Comparison of ENCODE assay signal across 7 mouse cellular contexts in the genomic region with DNA sequence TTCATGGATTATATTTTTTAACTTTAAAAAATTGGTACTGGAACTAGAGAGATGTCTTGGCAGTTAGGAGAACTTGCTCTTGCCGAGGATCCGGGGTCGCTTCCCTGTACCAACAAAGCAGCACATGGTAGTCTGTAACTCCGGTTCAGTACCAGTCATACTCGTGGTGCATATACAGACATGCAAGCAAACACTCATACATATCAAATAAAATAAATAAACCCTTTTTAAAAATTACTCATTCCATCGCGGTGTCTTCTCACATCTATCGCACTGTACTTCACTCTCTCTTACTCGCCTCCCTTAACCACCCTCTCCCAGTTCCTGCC. TPM values are rescaled to one million over a fixed set of nuclear protein-coding genes. Genes with fewer than 3 reads are reported as not detected.
DNase-seq lines count a peak whose midpoint lies in the region; ATAC-seq lines count a peak whose summit lies in the region.

No protein-coding gene starts in this region.

- H3K27ac ChIP-seq in kidney, embryonic 16.5 days (ENCODE audit: low read length), result no peak overlapping the region
- H3K27ac ChIP-seq in embryonic facial prominence, embryonic 13.5 days, result no peak overlapping the region
- H3K27ac ChIP-seq in hindbrain, embryonic 13.5 days, result no peak overlapping the region
- no peak overlapping the region for H3K27ac ChIP-seq in liver, embryonic 16.5 days (ENCODE audit: low read length)

- H3K27me3 ChIP-seq in kidney, embryonic 16.5 days (ENCODE audit: insufficient read depth, low read length), result no peaks in the 10 kb centered on the region
- no peaks in the 10 kb centered on the region for H3K27me3 ChIP-seq in embryonic facial prominence, embryonic 13.5 days
- H3K27me3 ChIP-seq in hindbrain, embryonic 13.5 days, result peaks cover 4% of the 10 kb centered on the region; the same call in 1 of the 2 replicates
- 0 out of 2 replicates have a peak, but pooled peaks cover 2% of the 10 kb centered on the region for H3K27me3 ChIP-seq in liver, embryonic 16.5 days (ENCODE audit: control insufficient read depth, insufficient read depth, low read depth, low read length)

- H3K4me2 ChIP-seq in kidney, embryonic 16.5 days (replicated peaks; ENCODE audit: low read depth, low read length), result peak overlapping the region; percentile 73
- peak overlapping the region; percentile 59 for H3K4me2 ChIP-seq in embryonic facial prominence, embryonic 13.5 days
- H3K4me2 ChIP-seq in hindbrain, embryonic 13.5 days, result peak overlapping the region; percentile 57
- H3K4me2 ChIP-seq in liver, embryonic 16.5 days (ENCODE audit: low read depth, low read length), result peak overlapping the region; percentile 79

- H3K4me3 ChIP-seq in kidney, embryonic 16.5 days (ENCODE audit: low read length), result peak overlapping the region; percentile 48
- H3K4me3 ChIP-seq in embryonic facial prominence, embryonic 13.5 days, result peak overlapping the region; percentile 43
- no peak overlapping the region for H3K4me3 ChIP-seq in hindbrain, embryonic 13.5 days
- H3K4me3 ChIP-seq in liver, embryonic 16.5 days (ENCODE audit: low read depth, low read length), result peak overlapping the region; percentile 52

- peak overlapping the region; percentile 22; the same call in 1 of the 2 replicates for H3K9ac ChIP-seq in kidney, embryonic 16.5 days (replicated peaks; ENCODE audit: low read length)
- H3K9ac ChIP-seq in embryonic facial prominence, embryonic 13.5 days, result no peak overlapping the region
- H3K9ac ChIP-seq in hindbrain, embryonic 13.5 days, result no peak overlapping the region
- no peak overlapping the region for H3K9ac ChIP-seq in liver, embryonic 16.5 days (ENCODE audit: low read depth, low read length)

- WGBS in kidney, embryonic 16.5 days, result 55% methylated on average over 9 of the region's 9 CpGs
- WGBS in embryonic facial prominence, embryonic 13.5 days, result 58% methylated on average over 9 of the region's 9 CpGs
- 73% methylated on average over 9 of the region's 9 CpGs for WGBS in hindbrain, embryonic 13.5 days
- 64% methylated on average over 9 of the region's 9 CpGs for WGBS in liver, embryonic 16.5 days (ENCODE audit: insufficient replicate concordance)

- H3K9me3 ChIP-seq in kidney, embryonic 16.5 days (ENCODE audit: low read length), result no peaks in the 10 kb centered on the region
- no peaks in the 10 kb centered on the region for H3K9me3 ChIP-seq in embryonic facial prominence, embryonic 13.5 days
- no peaks in the 10 kb centered on the region for H3K9me3 ChIP-seq in hindbrain, embryonic 13.5 days
- H3K9me3 ChIP-seq in liver, embryonic 16.5 days (replicated peaks; ENCODE audit: control insufficient read depth, low read length), result no peaks in the 10 kb centered on the region

- DNase-seq in kidney, postnatal 36 days, result no peak
- DNase-seq in thymus, adult 18-20 months, result no peak
- no peak for DNase-seq in natural killer cell, adult 2 months (ENCODE audit: low spot score in 2 of 2)

- ATAC-seq in kidney, embryonic 16.5 days (ENCODE audit: low FRiP score, low TSS enrichment), result no peak
- no peak for ATAC-seq in embryonic facial prominence, embryonic 13.5 days (ENCODE audit: insufficient number of reproducible peaks, insufficient read depth, low FRiP score, low TSS enrichment, low read depth)
- ATAC-seq in hindbrain, embryonic 13.5 days (ENCODE audit: low FRiP score), result no peak
- no peak for ATAC-seq in liver, embryonic 16.5 days (ENCODE audit: low read depth)

- 0 out of 2 replicates have a peak, but pooled peaks cover 7% of the 10 kb centered on the region for H3K4me1 ChIP-seq in kidney, embryonic 16.5 days (ENCODE audit: insufficient read depth, low read length)
- H3K4me1 ChIP-seq in embryonic facial prominence, embryonic 13.5 days, result peaks cover 6% of the 10 kb centered on the region; the same call in 1 of the 2 replicates
- peaks cover 6% of the 10 kb centered on the region for H3K4me1 ChIP-seq in hindbrain, embryonic 13.5 days (replicated peaks)
- H3K4me1 ChIP-seq in liver, embryonic 16.5 days (ENCODE audit: control insufficient read depth, low read depth, low read length), result peaks cover 9% of the 10 kb centered on the region

- no peaks in the 10 kb centered on the region for H3K36me3 ChIP-seq in kidney, embryonic 16.5 days (ENCODE audit: insufficient read depth, low read length)
- H3K36me3 ChIP-seq in embryonic facial prominence, embryonic 13.5 days, result no peaks in the 10 kb centered on the region
- H3K36me3 ChIP-seq in hindbrain, embryonic 13.5 days, result no peaks in the 10 kb centered on the region
- H3K36me3 ChIP-seq in liver, embryonic 16.5 days (ENCODE audit: control insufficient read depth, insufficient read depth), result no peaks in the 10 kb centered on the region

RNA-seq across cellular contexts. Expression of a gene that starts 0.7 kb away (rescaled TPM):
- 5.2 and 5.3 TPM in 2 replicates for polyA plus RNA-seq in kidney, embryonic 16.5 days (2015; fragmentation: Nextera tagmentation; extraction: Ambion mirVana)
- polyA plus RNA-seq in embryonic facial prominence, embryonic 13.5 days (2015; fragmentation: Nextera tagmentation; extraction: Ambion mirVana), result 6.6 and 7.9 TPM in 2 replicates
- 2.9 and 3.8 TPM in 2 replicates for polyA plus RNA-seq in hindbrain, embryonic 13.5 days (2015; fragmentation: Nextera tagmentation; extraction: Ambion mirVana)
- 0.91 and 1.1 TPM in 2 replicates for polyA plus RNA-seq in liver, embryonic 16.5 days (2015; fragmentation: Nextera tagmentation; extraction: Ambion mirVana)

RNA-seq across cellular contexts. Expression of a gene that starts 8.7 kb away (rescaled TPM):
- 0.15 and 0.42 TPM in 2 replicates for polyA plus RNA-seq in kidney, embryonic 16.5 days (2015; fragmentation: Nextera tagmentation; extraction: Ambion mirVana)
- not detected in 2 replicates for polyA plus RNA-seq in embryonic facial prominence, embryonic 13.5 days (2015; fragmentation: Nextera tagmentation; extraction: Ambion mirVana)
- polyA plus RNA-seq in hindbrain, embryonic 13.5 days (2015; fragmentation: Nextera tagmentation; extraction: Ambion mirVana), result 1.7 and 2.3 TPM in 2 replicates
- polyA plus RNA-seq in liver, embryonic 16.5 days (2015; fragmentation: Nextera tagmentation; extraction: Ambion mirVana), result not detected in 2 replicates

RNA-seq across cellular contexts. Expression of a gene that starts 41.4 kb away (rescaled TPM):
- polyA plus RNA-seq in kidney, embryonic 16.5 days (2015; fragmentation: Nextera tagmentation; extraction: Ambion mirVana), result 48.6 and 49.1 TPM in 2 replicates
- polyA plus RNA-seq in embryonic facial prominence, embryonic 13.5 days (2015; fragmentation: Nextera tagmentation; extraction: Ambion mirVana), result 92.6 and 97.6 TPM in 2 replicates
- polyA plus RNA-seq in hindbrain, embryonic 13.5 days (2015; fragmentation: Nextera tagmentation; extraction: Ambion mirVana), result 87.9 and 92.1 TPM in 2 replicates
- 33.9 and 34.2 TPM in 2 replicates for polyA plus RNA-seq in liver, embryonic 16.5 days (2015; fragmentation: Nextera tagmentation; extraction: Ambion mirVana)

RNA-seq across cellular contexts. Expression of a gene that starts 41.4 kb away (rescaled TPM):
- 0.28 and 0.30 TPM in 2 replicates for polyA plus RNA-seq in kidney, embryonic 16.5 days (2015; fragmentation: Nextera tagmentation; extraction: Ambion mirVana)
- polyA plus RNA-seq in embryonic facial prominence, embryonic 13.5 days (2015; fragmentation: Nextera tagmentation; extraction: Ambion mirVana), result 0.34 and 0.37 TPM in 2 replicates
- polyA plus RNA-seq in hindbrain, embryonic 13.5 days (2015; fragmentation: Nextera tagmentation; extraction: Ambion mirVana), result 0.38 and 0.40 TPM in 2 replicates
- 0.96 and 1.0 TPM in 2 replicates for polyA plus RNA-seq in liver, embryonic 16.5 days (2015; fragmentation: Nextera tagmentation; extraction: Ambion mirVana)
